Mouse (Mus musculus) lung, postnatal 0 days (tissue): Measurements from ENCODE around the gene Ttc16.

Experiments used
- CTCF ChIP-seq: IDR thresholded peaks from 2 replicates; pipeline ENCODE4 v1.5.1; 2016; ENCODE audit warnings: antibody characterized with exemption, mild to moderate bottlenecking
- EP300 ChIP-seq: IDR thresholded peaks from 2 replicates; pipeline ENCODE4 v1.6.1; 2016; ENCODE audit warnings: antibody characterized with exemption, mild to moderate bottlenecking, control low read depth

DNA sequence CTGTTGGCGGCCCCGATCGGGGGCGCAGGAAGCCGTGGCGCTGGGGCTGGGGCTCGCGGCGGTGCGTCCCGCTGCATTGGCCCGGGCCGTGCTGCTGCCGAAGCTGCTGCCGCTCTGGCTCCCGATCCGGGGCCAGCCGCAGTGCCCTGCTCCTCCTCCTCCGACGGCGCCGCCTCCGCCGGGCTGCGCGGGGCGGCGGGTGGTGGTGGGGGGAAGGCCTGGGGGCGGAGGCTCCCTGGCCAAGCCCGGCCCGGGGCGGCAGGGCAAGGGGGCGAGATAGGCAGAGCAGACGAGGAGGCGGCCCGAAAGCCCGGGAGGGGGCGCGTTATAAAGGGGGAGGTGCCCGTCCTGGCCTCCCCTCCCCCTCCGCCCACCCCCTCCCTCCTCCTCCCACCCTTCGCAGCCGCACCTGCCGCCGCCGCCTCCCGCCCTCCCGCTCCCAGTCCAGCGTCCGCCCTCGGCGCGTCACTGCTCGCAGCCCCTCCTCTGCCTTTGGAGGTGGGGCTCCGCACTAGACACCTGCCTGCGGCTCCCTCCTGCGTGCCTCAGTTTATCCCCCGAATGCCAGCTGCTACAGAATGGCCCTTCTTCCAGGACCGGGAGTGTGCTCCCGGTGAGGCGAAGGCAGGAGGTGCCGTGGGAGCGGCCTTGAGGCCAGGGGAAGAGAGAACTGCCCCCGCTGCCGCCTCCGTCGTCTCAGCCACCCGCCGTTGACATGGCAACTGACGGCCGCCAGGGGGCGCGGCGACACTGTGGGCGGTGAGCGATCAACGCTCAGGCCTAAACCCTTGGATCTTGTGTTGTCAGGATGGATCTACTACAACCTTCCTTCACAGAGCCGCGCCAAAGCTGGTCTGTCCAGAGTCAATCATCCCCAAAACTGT, 62.3 kb downstream of the Ttc16 start, which contains the start of gene Cdk9:
- TF ChIP-seq EP300: no peak
- peak; percentile 100 for TF ChIP-seq CTCF
